Mouse (Mus musculus) frontal cortex, postnatal 14 days (tissue): ENCODE measurements at regions not wholly inside any gene's neighbourhood (a gene's known extent, or its start where the extent isn't known, plus 50 kb on each side); places are given as distances from the start of the nearest gene placed in this dataset.
A peak's percentile ranks its signal among the peaks of the same experiment; 100 is the strongest.
"Not testable (repeated sequence)": the region's sequence is repeated elsewhere in the genome, so short reads cannot be mapped to it uniquely, and the experiment has no call there.

Experiments used
- DNase-seq, 2 experiments: peaks; one replicate each; pipeline ENCODE4 v3.0.0; 2022; ENCODE audit warnings: low spot score in 2 of 2

- no peak for DNase-seq
These were observed 135.1 kb downstream of the Bcat1 start for GRCm38 (mm10) chr6:144940871-144941380.

GRCm38 (mm10) chr6:144938613-144939236 is 137.3 kb downstream of the Bcat1 start:
- DNase-seq: no peak

- DNase-seq: no peak
These were observed 138.8 kb downstream of the Bcat1 start for GRCm38 (mm10) chr6:144937211-144937610.

- no peak for DNase-seq
These were observed 142.2 kb downstream of the Bcat1 start for GRCm38 (mm10) chr6:144933722-144934235.

- DNase-seq: no peak
These were observed 143.6 kb downstream of the Bcat1 start for GRCm38 (mm10) chr6:144932402-144932801.

GRCm38 (mm10) chr6:144929959-144930358 is 146.0 kb downstream of the Bcat1 start:
- no peak for DNase-seq

GRCm38 (mm10) chr6:144929262-144929855 is 146.6 kb downstream of the Bcat1 start:
- no peak for DNase-seq

- no peak for DNase-seq
These were observed 145.8 kb upstream of the Sox5 start for GRCm38 (mm10) chr6:144927599-144927998.

GRCm38 (mm10) chr6:144922762-144923161 is 141.0 kb upstream of the Sox5 start:
- DNase-seq: no peak

GRCm38 (mm10) chr6:144919750-144920149 is 138.0 kb upstream of the Sox5 start:
- DNase-seq: no peak

- DNase-seq: no peak
These were observed 135.4 kb upstream of the Sox5 start for GRCm38 (mm10) chr6:144917128-144917527.

GRCm38 (mm10) chr6:144911781-144912180 is 130.0 kb upstream of the Sox5 start:
- peak; percentile 15 to 33 for DNase-seq

GRCm38 (mm10) chr6:144910392-144910791 is 128.6 kb upstream of the Sox5 start:
- DNase-seq: no peak

- no peak for DNase-seq
These were observed 126.9 kb upstream of the Sox5 start for GRCm38 (mm10) chr6:144908646-144909045.

GRCm38 (mm10) chr6:144903156-144903555 is 121.4 kb upstream of the Sox5 start:
- no peak for DNase-seq

- no peak for DNase-seq
These were observed 120.7 kb upstream of the Sox5 start for GRCm38 (mm10) chr6:144902267-144902995.

- DNase-seq: no peak
These were observed 120.0 kb upstream of the Sox5 start for GRCm38 (mm10) chr6:144901825-144902224.

GRCm38 (mm10) chr6:144900858-144901257 is 119.1 kb upstream of the Sox5 start:
- not testable (repeated sequence) for DNase-seq

GRCm38 (mm10) chr6:144897526-144897925 is 115.7 kb upstream of the Sox5 start:
- no peak for DNase-seq

- DNase-seq: no peak
These were observed 109.1 kb upstream of the Sox5 start for GRCm38 (mm10) chr6:144890914-144891313.

- DNase-seq: no peak
These were observed 108.4 kb upstream of the Sox5 start for GRCm38 (mm10) chr6:144890166-144890565.

- no peak for DNase-seq
These were observed 101.3 kb upstream of the Sox5 start for GRCm38 (mm10) chr6:144883117-144883516.

- DNase-seq: no peak
These were observed 98.3 kb upstream of the Sox5 start for GRCm38 (mm10) chr6:144880098-144880497.
